Mouse (Mus musculus) heart, adult 2 months (tissue): Measurements from ENCODE around the gene Ttll3.

Experiments
- CTCF ChIP-seq: fragments of 200-600 bp; IDR thresholded peaks from 2 replicates; pipeline ENCODE4 v1.8.1; 2022; ENCODE audit warnings: antibody characterized with exemption, mild to moderate bottlenecking, moderate library complexity
- EP300 ChIP-seq: fragments of 200-500 bp; IDR thresholded peaks from 2 replicates; pipeline ENCODE4 v1.6.1; 2011; ENCODE audit warnings: low read depth, low read length, control low read depth; ENCODE audit not compliant: insufficient read depth
- POLR2A ChIP-seq: fragments of 200-500 bp; IDR thresholded peaks from 2 replicates; pipeline ENCODE4 v1.6.1; 2011; ENCODE audit warnings: mild to moderate bottlenecking, low read depth, low read length, control low read depth; ENCODE audit not compliant: insufficient read depth

- TF ChIP-seq CTCF (no peak), POLR2A (no peak), EP300 (no peak)
Measured at GRCm38 (mm10) chr6:113351653-113352052, 37.4 kb upstream of the Ttll3 start.
